Mouse (Mus musculus): ENCODE results near the gene Trib2.

The Trib2 gene

GRCm38 (mm10) chr12:15795886-15796285 lies 20.8 kb downstream of the Trib2 start:
- in situ Hi-C loops (cut with MboI; ENCODE audit: low pct_unique_long_range_greater_than_20kb in 1 of 2, low sequenced_read_pairs in 2 of 2, unreplicated experiment in 1 of 2) = no loop called here

DNA sequence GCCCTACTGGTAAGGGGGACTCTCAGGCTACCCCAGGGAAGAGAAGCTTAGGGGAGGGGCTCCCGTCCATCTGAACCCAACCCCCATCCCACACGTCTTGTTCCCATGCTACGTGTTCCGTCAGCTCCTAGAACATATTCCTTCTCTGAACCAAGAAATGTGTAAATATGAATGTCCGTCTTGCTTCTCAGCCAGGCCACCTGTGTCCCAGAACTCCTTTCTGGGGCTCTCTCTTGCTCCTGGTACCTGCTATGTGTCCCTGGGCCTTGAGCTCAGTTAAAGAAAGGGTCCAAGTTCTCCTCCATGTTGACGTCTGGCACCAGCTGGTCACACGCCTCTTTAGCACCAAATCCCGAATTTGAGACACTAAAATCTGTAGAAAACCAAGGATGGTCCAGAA lies 23.4 kb downstream of the Trib2 start:
- in situ Hi-C loops (cut with MboI; ENCODE audit: low pct_unique_long_range_greater_than_20kb in 1 of 2, low sequenced_read_pairs in 2 of 2, unreplicated experiment in 1 of 2) = no loop called here

GRCm38 (mm10) chr12:15790181-15790580 lies 26.5 kb downstream of the Trib2 start:
- in situ Hi-C loops (cut with MboI; ENCODE audit: low pct_unique_long_range_greater_than_20kb in 1 of 2, low sequenced_read_pairs in 2 of 2, unreplicated experiment in 1 of 2) = no loop called here

DNA sequence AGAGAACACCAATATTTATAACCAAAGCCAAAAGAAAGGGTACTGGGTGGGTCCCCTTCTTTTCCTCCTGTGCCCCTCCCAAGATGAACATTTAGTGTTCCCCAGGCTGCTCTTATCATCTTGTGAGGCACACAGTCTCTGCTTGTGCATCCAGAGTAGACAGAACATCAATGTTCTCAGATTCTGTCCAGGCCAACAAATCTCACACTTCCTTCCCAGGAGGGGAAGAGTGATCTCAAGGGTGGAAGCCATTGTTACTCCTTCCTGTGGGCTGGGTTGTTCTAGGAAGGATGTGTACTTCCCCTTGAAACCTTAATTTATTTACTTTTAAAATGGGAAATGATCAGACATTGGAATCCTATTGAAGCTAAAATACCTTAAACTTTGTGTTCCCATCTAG lies 39.7 kb downstream of the Trib2 start:
- in situ Hi-C loops (cut with MboI; ENCODE audit: low pct_unique_long_range_greater_than_20kb in 1 of 2, low sequenced_read_pairs in 2 of 2, unreplicated experiment in 1 of 2) = no loop called here

GRCm38 (mm10) chr12:15771686-15772085 lies 45.0 kb downstream of the Trib2 start:
- in situ Hi-C loops (cut with MboI; ENCODE audit: low pct_unique_long_range_greater_than_20kb in 1 of 2, low sequenced_read_pairs in 2 of 2, unreplicated experiment in 1 of 2) = no loop called here

GRCm38 (mm10) chr12:15768536-15768935 lies 48.2 kb downstream of the Trib2 start:
- in situ Hi-C loops (cut with MboI; ENCODE audit: low pct_unique_long_range_greater_than_20kb in 1 of 2, low sequenced_read_pairs in 2 of 2, unreplicated experiment in 1 of 2) = no loop called here

- in situ Hi-C loops (cut with MboI; ENCODE audit: low pct_unique_long_range_greater_than_20kb in 1 of 2, low sequenced_read_pairs in 2 of 2, unreplicated experiment in 1 of 2) = no loop called here
Measured at GRCm38 (mm10) chr12:15765996-15766395, 50.7 kb downstream of the Trib2 start.

- in situ Hi-C loops (cut with MboI; ENCODE audit: low pct_unique_long_range_greater_than_20kb in 1 of 2, low sequenced_read_pairs in 2 of 2, unreplicated experiment in 1 of 2) = no loop called here
Measured at GRCm38 (mm10) chr12:15765238-15765637, 51.5 kb downstream of the Trib2 start.

- in situ Hi-C loops (cut with MboI; ENCODE audit: low pct_unique_long_range_greater_than_20kb in 1 of 2, low sequenced_read_pairs in 2 of 2, unreplicated experiment in 1 of 2) = no loop called here
Measured at GRCm38 (mm10) chr12:15761453-15762116, 55.1 kb downstream of the Trib2 start.

- in situ Hi-C loops (cut with MboI; ENCODE audit: low pct_unique_long_range_greater_than_20kb in 1 of 2, low sequenced_read_pairs in 2 of 2, unreplicated experiment in 1 of 2) = no loop called here
Measured at GRCm38 (mm10) chr12:15760684-15761083, 56.0 kb downstream of the Trib2 start.

DNA sequence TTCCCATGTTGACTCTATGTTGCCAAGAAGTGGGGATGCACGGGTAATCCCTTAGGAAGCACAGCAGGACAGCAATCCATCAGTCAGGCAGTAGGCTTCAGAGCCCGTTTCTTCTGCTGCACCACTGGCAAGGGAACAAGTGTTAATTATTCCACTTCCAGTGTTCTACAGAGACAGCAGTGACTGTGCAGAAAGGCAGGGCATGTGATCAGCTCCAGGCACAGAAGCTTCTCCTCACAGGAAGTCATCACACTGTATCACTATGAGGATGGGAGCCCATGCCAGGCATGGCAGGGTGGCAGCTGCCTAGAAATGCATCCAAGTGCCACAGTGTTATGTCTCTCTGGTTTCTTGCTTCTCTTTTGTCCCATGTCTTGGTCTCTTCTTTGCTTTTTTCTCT lies 57.9 kb downstream of the Trib2 start:
- in situ Hi-C loops (cut with MboI; ENCODE audit: low pct_unique_long_range_greater_than_20kb in 1 of 2, low sequenced_read_pairs in 2 of 2, unreplicated experiment in 1 of 2) = no loop called here

- in situ Hi-C loops (cut with MboI; ENCODE audit: low pct_unique_long_range_greater_than_20kb in 1 of 2, low sequenced_read_pairs in 2 of 2, unreplicated experiment in 1 of 2) = no loop called here
Measured at GRCm38 (mm10) chr12:15757351-15757750, 59.4 kb downstream of the Trib2 start.

GRCm38 (mm10) chr12:15755030-15755690 lies 61.6 kb downstream of the Trib2 start:
- in situ Hi-C loops (cut with MboI; ENCODE audit: low pct_unique_long_range_greater_than_20kb in 1 of 2, low sequenced_read_pairs in 2 of 2, unreplicated experiment in 1 of 2) = no loop called here

- in situ Hi-C loops (cut with MboI; ENCODE audit: low pct_unique_long_range_greater_than_20kb in 1 of 2, low sequenced_read_pairs in 2 of 2, unreplicated experiment in 1 of 2) = no loop called here
Measured at GRCm38 (mm10) chr12:15754602-15755001, 62.1 kb downstream of the Trib2 start.

- in situ Hi-C loops (cut with MboI; ENCODE audit: low pct_unique_long_range_greater_than_20kb in 1 of 2, low sequenced_read_pairs in 2 of 2, unreplicated experiment in 1 of 2) = no loop called here
Measured at GRCm38 (mm10) chr12:15749646-15750195, 67.0 kb downstream of the Trib2 start.

GRCm38 (mm10) chr12:15745752-15746151 lies 71.0 kb downstream of the Trib2 start:
- in situ Hi-C loops (cut with MboI; ENCODE audit: low pct_unique_long_range_greater_than_20kb in 1 of 2, low sequenced_read_pairs in 2 of 2, unreplicated experiment in 1 of 2) = no loop called here
